ENCODE assay signal across 9 mouse cellular contexts in the genomic region with DNA sequence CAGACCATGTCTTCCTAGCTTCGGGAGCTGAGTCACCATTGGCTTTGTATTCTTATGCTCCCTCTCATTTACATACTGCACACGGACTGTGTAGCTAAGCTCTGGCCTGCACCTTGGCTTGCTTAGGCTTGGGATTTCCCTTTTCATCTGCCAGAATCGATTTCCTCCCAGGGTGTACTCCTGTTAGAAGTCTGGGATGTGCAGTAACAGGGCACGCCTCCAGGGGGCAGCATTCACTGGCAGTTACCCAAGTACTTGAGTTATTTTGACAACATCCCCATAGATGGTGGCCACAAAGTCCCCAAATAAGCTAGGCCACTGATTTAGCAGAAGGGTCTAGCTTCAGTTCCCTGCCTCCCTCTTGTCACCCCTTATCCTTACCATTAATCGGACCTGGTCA.
DNase-seq lines count a peak whose midpoint lies in the region; ATAC-seq and TF ChIP-seq lines count a peak whose summit lies in the region.
"Had no signal": no experiment of that assay in that cellular context is flagged by ENCODE, and none has a peak within 500 bp of the region (broad histone marks: within the 10 kb centered on the region; RNA-seq: fewer than 3 reads in every experiment).

No protein-coding gene starts in this region.

- H3K27ac ChIP-seq in hindbrain, embryonic 14.5 days, result no peak overlapping the region
- H3K27ac ChIP-seq in hindbrain, embryonic 12.5 days, result no peak overlapping the region
- H3K27ac ChIP-seq in lung, postnatal 0 days (ENCODE audit: low read length), result no peak overlapping the region
- H3K27ac ChIP-seq in small intestine, adult 2 months (ENCODE audit: insufficient read depth, low read depth, low read length), result no peak overlapping the region
- H3K27ac ChIP-seq: midbrain, embryonic 12.5 days had no signal

- no peaks in the 10 kb centered on the region for H3K27me3 ChIP-seq in hindbrain, embryonic 14.5 days (ENCODE audit: control insufficient read depth, insufficient read depth, low read length)
- H3K27me3 ChIP-seq in hindbrain, embryonic 12.5 days, result no peaks in the 10 kb centered on the region
- no peaks in the 10 kb centered on the region for H3K27me3 ChIP-seq in lung, postnatal 0 days (replicated peaks; ENCODE audit: insufficient read depth, low read length)
- H3K27me3 ChIP-seq in small intestine, adult 2 months (ENCODE audit: control insufficient read depth, insufficient read depth, low read length), result no peaks in the 10 kb centered on the region
- H3K27me3 ChIP-seq: midbrain, embryonic 12.5 days had no signal

- no peak overlapping the region for H3K9ac ChIP-seq in hindbrain, embryonic 14.5 days
- H3K9ac ChIP-seq in hindbrain, embryonic 12.5 days, result no peak overlapping the region
- H3K9ac ChIP-seq in lung, postnatal 0 days (replicated peaks; ENCODE audit: low read depth), result no peak overlapping the region
- H3K9ac ChIP-seq: midbrain, embryonic 12.5 days had no signal

- TF ChIP-seq EP300 in lung, postnatal 0 days (IDR thresholded peaks at IDR 0.05), result no peak

- TF ChIP-seq CTCF in lung, postnatal 0 days (IDR thresholded peaks at IDR 0.05), result peak; percentile 70
- peak; percentile 62; the same call in 1 of the 2 replicates for TF ChIP-seq CTCF in small intestine, adult 2 months (IDR thresholded peaks at IDR 0.05; ENCODE audit: extremely low read depth, insufficient read length, insufficient replicate concordance, low read depth, low read length)

- H3K4me2 ChIP-seq in hindbrain, embryonic 14.5 days (replicated peaks), result no peak overlapping the region
- no peak overlapping the region for H3K4me2 ChIP-seq in hindbrain, embryonic 12.5 days (replicated peaks)
- H3K4me2 ChIP-seq in lung, postnatal 0 days (replicated peaks; ENCODE audit: low read depth, low read length), result no peak overlapping the region
- H3K4me2 ChIP-seq: midbrain, embryonic 12.5 days had no signal

- WGBS in hindbrain, embryonic 14.5 days, result 54% methylated on average over 5 of the region's 5 CpGs
- 61% methylated on average over 5 of the region's 5 CpGs for WGBS in hindbrain, embryonic 12.5 days
- 53% methylated on average over 5 of the region's 5 CpGs for WGBS in lung, postnatal 0 days
- 42% methylated on average over 5 of the region's 5 CpGs for WGBS in small intestine, adult 2 months

- H3K36me3 ChIP-seq in hindbrain, embryonic 14.5 days (replicated peaks; ENCODE audit: control insufficient read depth, insufficient read depth), result no peaks in the 10 kb centered on the region
- no peaks in the 10 kb centered on the region for H3K36me3 ChIP-seq in hindbrain, embryonic 12.5 days
- no peaks in the 10 kb centered on the region for H3K36me3 ChIP-seq in lung, postnatal 0 days (ENCODE audit: insufficient read depth, low read length)
- H3K36me3 ChIP-seq in small intestine, adult 2 months (ENCODE audit: control insufficient read depth, insufficient read depth, low read length), result no peaks in the 10 kb centered on the region
- H3K36me3 ChIP-seq: midbrain, embryonic 12.5 days had no signal

- no peak overlapping the region for H3K4me3 ChIP-seq in hindbrain, embryonic 14.5 days (replicated peaks; ENCODE audit: low read length)
- H3K4me3 ChIP-seq in hindbrain, embryonic 12.5 days, result no peak overlapping the region
- no peak overlapping the region for H3K4me3 ChIP-seq in lung, postnatal 0 days (ENCODE audit: low read depth, low read length)
- no peak overlapping the region for H3K4me3 ChIP-seq in small intestine, adult 2 months (ENCODE audit: low read depth, low read length)
- H3K4me3 ChIP-seq: midbrain, embryonic 12.5 days had no signal

- ATAC-seq in hindbrain, embryonic 14.5 days (ENCODE audit: low FRiP score), result no peak
- no peak for ATAC-seq in hindbrain, embryonic 12.5 days (ENCODE audit: low FRiP score)
- ATAC-seq in lung, postnatal 0 days, result no peak
- no peak for ATAC-seq in monocyte, adult 5-6 weeks (replicated peaks; ENCODE audit: insufficient number of reproducible peaks, low FRiP score, low TSS enrichment, poor library complexity, severe bottlenecking)

- no peaks in the 10 kb centered on the region for H3K4me1 ChIP-seq in hindbrain, embryonic 14.5 days (replicated peaks; ENCODE audit: control insufficient read depth, insufficient read depth, low read length)
- H3K4me1 ChIP-seq in hindbrain, embryonic 12.5 days, result no peaks in the 10 kb centered on the region
- H3K4me1 ChIP-seq in lung, postnatal 0 days (ENCODE audit: insufficient read depth, low read depth, low read length), result no peaks in the 10 kb centered on the region
- H3K4me1 ChIP-seq in small intestine, adult 2 months (ENCODE audit: control insufficient read depth, insufficient read depth, insufficient read length, low read length), result no peaks in the 10 kb centered on the region
- H3K4me1 ChIP-seq: midbrain, embryonic 12.5 days had no signal

- no peaks in the 10 kb centered on the region; the same call in 1 of the 2 replicates for H3K9me3 ChIP-seq in hindbrain, embryonic 14.5 days (ENCODE audit: control insufficient read depth, low read length)
- H3K9me3 ChIP-seq in hindbrain, embryonic 12.5 days (replicated peaks), result no peaks in the 10 kb centered on the region
- no peaks in the 10 kb centered on the region for H3K9me3 ChIP-seq in lung, postnatal 0 days (ENCODE audit: low read length)
- H3K9me3 ChIP-seq: midbrain, embryonic 12.5 days had no signal

- DNase-seq in hindbrain, embryonic 14.5 days (ENCODE audit: low spot score), result peak; percentile 53
- DNase-seq in adrenal gland, adult (ENCODE audit: inconsistent age in 2 of 2, low spot score in 1 of 2), result peak; percentile 7 to 74
- DNase-seq in cerebellum, postnatal 14 days, result peak; percentile 61 to 75
- peak; percentile 3 to 52 for DNase-seq in layer of hippocampus, adult 18-20 months (ENCODE audit: low spot score in 2 of 2)
- no peak for DNase-seq in lung, postnatal 0 days (ENCODE audit: low spot score)

- TF ChIP-seq POLR2A in small intestine, adult 2 months (IDR thresholded peaks at IDR 0.05; ENCODE audit: low read depth, low read length), result no peak
